Comparison of ENCODE assay signal across 29 mouse cellular contexts in the genomic region with DNA sequence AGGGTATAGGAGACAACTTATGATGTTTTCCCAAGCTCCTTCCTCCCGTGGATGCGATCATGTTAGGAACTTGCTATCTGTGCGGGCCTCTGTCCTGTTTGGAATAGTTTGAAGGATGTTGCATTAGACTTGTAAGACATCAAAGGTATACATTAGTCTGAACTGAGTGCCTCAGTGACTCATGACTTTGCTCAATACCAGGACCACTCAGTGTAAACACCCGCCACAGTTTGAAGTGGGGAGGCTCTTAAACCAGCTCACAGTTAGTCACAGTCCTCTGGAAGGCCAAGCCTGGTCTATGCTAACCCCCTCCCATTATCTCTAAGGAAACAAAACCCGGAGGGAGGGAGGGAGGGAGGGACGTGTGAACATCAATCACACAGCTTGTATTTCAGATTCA.
A peak's percentile ranks its signal among the peaks of the same experiment; 100 is the strongest.
DNase-seq lines count a peak whose midpoint lies in the region; ATAC-seq and TF ChIP-seq lines count a peak whose summit lies in the region.
"Had no signal": no experiment of that assay in that cellular context is flagged by ENCODE, and none has a peak within 500 bp of the region (broad histone marks: within the 10 kb centered on the region; RNA-seq: fewer than 3 reads in every experiment).

No protein-coding gene starts in this region.

- H3K27me3 ChIP-seq in lung, embryonic 14.5 days (ENCODE audit: insufficient read depth, low read length) = no peaks in the 10 kb centered on the region
- no peaks in the 10 kb centered on the region for H3K27me3 ChIP-seq in C2C12 (ENCODE audit: control insufficient read depth, insufficient read depth, insufficient read length)
- no peaks in the 10 kb centered on the region for H3K27me3 ChIP-seq in myocyte (ENCODE audit: control insufficient read depth, insufficient read depth, insufficient read length)
- H3K27me3 ChIP-seq: embryonic facial prominence, embryonic 13.5 days; forebrain, embryonic 12.5 days; limb, embryonic 15.5 days; liver, embryonic 15.5 days; megakaryocyte, embryonic 14.5 days; midbrain, embryonic 13.5 days; Patski had no signal

- 16% methylated on average over 6 of the region's 6 CpGs for WGBS in lung, embryonic 14.5 days

- no peak for TF ChIP-seq CTCF in lung, embryonic 14.5 days (IDR thresholded peaks at IDR 0.05; ENCODE audit: low read depth)
- no peak for TF ChIP-seq CTCF in C2C12 (IDR thresholded peaks at IDR 0.05; ENCODE audit: control insufficient read depth, insufficient read depth, insufficient read length)

- DNase-seq in lung, embryonic 14.5 days = peak; percentile 43
- DNase-seq in lung, postnatal 36 days = no peak
- peak; percentile 66 for DNase-seq in 3T3-L1 (ENCODE audit: low read depth, low spot score)
- no peak for DNase-seq in cerebellum, postnatal 25 days
- DNase-seq in T-cell, adult 2 months (ENCODE audit: low spot score) = no peak
- DNase-seq in left cerebral cortex, adult 18-20 months (ENCODE audit: low spot score in 2 of 2) = no peak
- DNase-seq: adrenal gland, postnatal 25 days; cerebellum, adult 11-12 months; cerebellum, adult 9-11 months; forebrain, postnatal 0 days; heart, postnatal 14 days; kidney, adult 8-10 months; kidney, postnatal 4 days; right cerebral cortex, adult 18-20 months; spleen, adult 18-20 months had no signal

- H3K36me3 ChIP-seq in lung, embryonic 14.5 days (ENCODE audit: insufficient read depth) = no peaks in the 10 kb centered on the region
- H3K36me3 ChIP-seq in C2C12 (ENCODE audit: control insufficient read depth, insufficient read depth) = no peaks in the 10 kb centered on the region
- H3K36me3 ChIP-seq in myocyte (ENCODE audit: control insufficient read depth, insufficient read depth) = no peaks in the 10 kb centered on the region
- H3K36me3 ChIP-seq: embryonic facial prominence, embryonic 13.5 days; forebrain, embryonic 12.5 days; G1E; hindbrain, embryonic 10.5 days; limb, embryonic 10.5 days; limb, embryonic 15.5 days; liver, embryonic 15.5 days; midbrain, embryonic 13.5 days had no signal

- peaks cover 5% of the 10 kb centered on the region; the same call in 1 of the 2 replicates for H3K4me1 ChIP-seq in lung, embryonic 14.5 days (ENCODE audit: insufficient read depth)

- H3K79me2 ChIP-seq in C2C12 (ENCODE audit: control insufficient read depth, insufficient read depth) (no peaks in the 10 kb centered on the region), myocyte (ENCODE audit: control insufficient read depth, insufficient read depth) (no peaks in the 10 kb centered on the region)

- ATAC-seq in lung, embryonic 14.5 days (ENCODE audit: insufficient read depth) = peak; percentile 89
- ATAC-seq: forebrain, postnatal 0 days; midbrain, embryonic 13.5 days; Patski had no signal

- H3K4me3 ChIP-seq in lung, embryonic 14.5 days (ENCODE audit: low read depth, low read length) = no peak overlapping the region
- H3K4me3 ChIP-seq in C2C12 (ENCODE audit: insufficient read depth, poor library complexity, severe bottlenecking) (no peak overlapping the region), myocyte (no peak overlapping the region)
- H3K4me3 ChIP-seq: embryonic facial prominence, embryonic 13.5 days; erythroblast, embryonic 14.5 days; forebrain, embryonic 12.5 days; hindbrain, embryonic 10.5 days; limb, embryonic 10.5 days; limb, embryonic 15.5 days; liver, embryonic 15.5 days; megakaryocyte, embryonic 14.5 days; midbrain, embryonic 13.5 days had no signal

- no peaks in the 10 kb centered on the region for H3K9me3 ChIP-seq in lung, embryonic 14.5 days (ENCODE audit: low read depth, low read length)
- H3K9me3 ChIP-seq: embryonic facial prominence, embryonic 13.5 days; forebrain, embryonic 12.5 days; hindbrain, embryonic 10.5 days; limb, embryonic 10.5 days; limb, embryonic 15.5 days; liver, embryonic 15.5 days; megakaryocyte, embryonic 14.5 days; midbrain, embryonic 13.5 days had no signal

- H3K79me3 ChIP-seq in C2C12 (ENCODE audit: low read depth) = no peaks in the 10 kb centered on the region

- H3K4me2 ChIP-seq in lung, embryonic 14.5 days = no peak overlapping the region
- H3K4me2 ChIP-seq in myocyte (ENCODE audit: low read depth) = no peak overlapping the region
- H3K4me2 ChIP-seq: embryonic facial prominence, embryonic 13.5 days; forebrain, embryonic 12.5 days; limb, embryonic 15.5 days; liver, embryonic 15.5 days; midbrain, embryonic 13.5 days had no signal

- peak overlapping the region; percentile 22; the same call in 1 of the 2 replicates for H3K27ac ChIP-seq in lung, embryonic 14.5 days (ENCODE audit: low read depth)
- H3K27ac ChIP-seq: embryonic facial prominence, embryonic 13.5 days; forebrain, embryonic 12.5 days; hindbrain, embryonic 10.5 days; kidney, postnatal 0 days; limb, embryonic 10.5 days; limb, embryonic 15.5 days; liver, embryonic 15.5 days; midbrain, embryonic 13.5 days had no signal

- no peak for TF ChIP-seq POLR2A in myocyte (IDR thresholded peaks at IDR 0.05; ENCODE audit: insufficient read length, low read depth)

- H3ac ChIP-seq in C2C12 (ENCODE audit: control insufficient read depth, insufficient read length, low read depth) (no peak overlapping the region), myocyte (ENCODE audit: control insufficient read depth, insufficient read length) (no peak overlapping the region)

- no peak overlapping the region for H3K9ac ChIP-seq in lung, embryonic 14.5 days
- H3K9ac ChIP-seq: embryonic facial prominence, embryonic 13.5 days; forebrain, embryonic 12.5 days; forebrain, postnatal 0 days; limb, embryonic 15.5 days; liver, embryonic 15.5 days; midbrain, embryonic 13.5 days had no signal

TF ChIP-seq in C2C12, 6 proteins besides CTCF, POLR2A, EP300 and RAD21:
- TF ChIP-seq MYOG (IDR thresholded peaks at IDR 0.05; ENCODE audit: control insufficient read depth, extremely low read depth, insufficient read length) (no peak), FOSL1 (IDR thresholded peaks at IDR 0.05; ENCODE audit: insufficient read depth, low read length, poor library complexity, severe bottlenecking) (peak; percentile 84), USF1 (IDR thresholded peaks at IDR 0.05; ENCODE audit: low read depth) (no peak), CEBPB (IDR thresholded peaks at IDR 0.05; ENCODE audit: low read depth) (peak; percentile 93), MYOD1 (IDR thresholded peaks at IDR 0.05; ENCODE audit: control insufficient read depth, insufficient read length, low read depth) (no peak), MAX (IDR thresholded peaks at IDR 0.05) (no peak)

TF ChIP-seq in myocyte, 11 proteins besides CTCF, POLR2A, EP300 and RAD21:
- no peak for TF ChIP-seq POLR2AphosphoS2 (IDR thresholded peaks at IDR 0.05; ENCODE audit: insufficient read length, low read depth)
- no peak for TF ChIP-seq SRF (IDR thresholded peaks at IDR 0.05; ENCODE audit: control insufficient read depth, insufficient read length, low read depth)
- no peak for TF ChIP-seq TCF3 (IDR thresholded peaks at IDR 0.05; ENCODE audit: insufficient read length, low read depth)
- no peak for TF ChIP-seq E2F4 (IDR thresholded peaks at IDR 0.05; ENCODE audit: insufficient read depth)
- TF ChIP-seq MYOD1 (IDR thresholded peaks at IDR 0.05; ENCODE audit: control insufficient read depth in 1 of 3, insufficient read length in 2 of 3, low read depth in 2 of 3) = no peak
- TF ChIP-seq USF1 (IDR thresholded peaks at IDR 0.05; ENCODE audit: low read depth) = no peak
- TF ChIP-seq MYOG (IDR thresholded peaks at IDR 0.05; ENCODE audit: control insufficient read depth in 1 of 3, insufficient read depth in 1 of 3, insufficient read length in 2 of 3, low read depth in 2 of 3) = no peak
- peak; percentile 62 for TF ChIP-seq CEBPB (IDR thresholded peaks at IDR 0.05; ENCODE audit: insufficient read depth, poor library complexity, severe bottlenecking)

Comparison
In these comparisons a context has a peak if more than half of its experiments do, and no peak if none do; other contexts are left out.
1. DNase-seq: peak in lung, embryonic 14.5 days (single experiment) and 3T3-L1 (single experiment); none in lung, postnatal 36 days (single experiment), cerebellum, postnatal 25 days (0 of 2), T-cell, adult 2 months (single experiment) and left cerebral cortex, adult 18-20 months (0 of 2).